Mouse (Mus musculus) embryo, embryonic 11 days (tissue): ENCODE results near the gene Sema6c.
"Not testable (repeated sequence)": the region's sequence is repeated elsewhere in the genome, so short reads cannot be mapped to it uniquely, and the experiment has no call there.

Source experiments
- DNase-seq: peaks from one replicate; pipeline ENCODE4 v3.0.0-alpha.2; 2015

The Sema6c gene

GRCm38 (mm10) chr3:95194721-95195135 lies 34.5 kb downstream of the Sema6c start:
- no peak for DNase-seq

GRCm38 (mm10) chr3:95195772-95196171 lies 35.5 kb downstream of the Sema6c start:
- DNase-seq, result no peak

GRCm38 (mm10) chr3:95199101-95199500 lies 38.8 kb downstream of the Sema6c start:
- no peak for DNase-seq

- DNase-seq, result no peak
Measured at GRCm38 (mm10) chr3:95200132-95200531, 39.9 kb downstream of the Sema6c start.

GRCm38 (mm10) chr3:95200562-95200961 lies 40.3 kb downstream of the Sema6c start:
- DNase-seq, result no peak

- no peak for DNase-seq
Measured at GRCm38 (mm10) chr3:95203880-95204279, 43.6 kb downstream of the Sema6c start.

- DNase-seq, result no peak
Measured at GRCm38 (mm10) chr3:95208286-95208685, 48.0 kb downstream of the Sema6c start.

GRCm38 (mm10) chr3:95210585-95210984 lies 50.3 kb downstream of the Sema6c start:
- DNase-seq, result no peak

GRCm38 (mm10) chr3:95212889-95213608 lies 52.8 kb downstream of the Sema6c start:
- not testable (repeated sequence) for DNase-seq

GRCm38 (mm10) chr3:95213609-95213975 lies 53.3 kb downstream of the Sema6c start:
- no peak for DNase-seq

GRCm38 (mm10) chr3:95216655-95217254 lies 56.5 kb downstream of the Sema6c start:
- DNase-seq, result no peak

GRCm38 (mm10) chr3:95217255-95218134 lies 57.2 kb downstream of the Sema6c start, which contains the start of gene Gabpb2:
Gene Gabpb2 (minus strand): TSS chr3:95217916.
- peak; percentile 95 for DNase-seq

- DNase-seq, result peak; percentile 21
Measured at GRCm38 (mm10) chr3:95218466-95219137, 58.3 kb downstream of the Sema6c start.

- no peak for DNase-seq
Measured at GRCm38 (mm10) chr3:95223041-95223440, 62.8 kb downstream of the Sema6c start.
